Mouse (Mus musculus) ES-Bruce4 (cell line): Measurements from ENCODE around the gene Gm28048.

ENCODE experiments used
- CTCF ChIP-seq: IDR thresholded peaks from one replicate; pipeline ENCODE4 v1.8.1; 2011; ENCODE audit warnings: low read depth, low read length
- POLR2A ChIP-seq: IDR thresholded peaks from one replicate; pipeline ENCODE4 v1.8.1; 2011; ENCODE audit warnings: low read length; ENCODE audit not compliant: insufficient read depth

DNA sequence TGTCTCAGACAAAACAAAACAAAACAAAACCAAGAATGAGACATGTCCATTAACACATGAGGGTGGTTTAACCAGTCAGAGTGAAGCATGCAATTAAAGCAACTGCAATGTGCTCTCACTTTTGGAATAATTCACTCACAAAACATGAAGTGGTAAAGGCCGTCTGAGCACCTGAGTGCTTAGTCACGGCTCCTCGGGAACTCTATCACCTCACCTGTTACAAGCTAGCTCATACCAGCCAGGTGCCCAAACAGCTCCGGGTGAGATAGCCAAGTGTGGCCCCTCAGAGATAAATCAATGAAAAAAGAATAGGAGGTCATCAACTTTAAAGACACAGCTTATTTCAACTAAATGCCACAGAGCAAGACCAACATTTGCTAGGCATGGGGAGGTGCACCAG is 127.3 kb downstream of the Gm28048 start:
- TF ChIP-seq CTCF (no peak), POLR2A (no peak)
